Mouse (Mus musculus) neural tube, embryonic 15.5 days (tissue): ENCODE results near the gene Fbxo34. TPM values are rescaled to one million over a fixed set of nuclear protein-coding genes. Genes with fewer than 3 reads are reported as not detected.
"Not testable (repeated sequence)": the region's sequence is repeated elsewhere in the genome, so short reads cannot be mapped to it uniquely, and the experiment has no call there.

Experiments used
- ATAC-seq: fragments of 200-750 bp; cut with Nextera tagmentation; 2 replicates; pipeline ENCODE4 v1.8.0; 2017; ENCODE audit warnings: mild to moderate bottlenecking, moderate TSS enrichment, moderate library complexity; ENCODE audit not compliant: low FRiP score
- H3K27ac ChIP-seq: fragments of 300-500 bp; sonication (generic); replicated peaks from 2 replicates; pipeline ENCODE4 v1.5.1; 2015; ENCODE audit warnings: mild to moderate bottlenecking, inconsistent platforms
- H3K27me3 ChIP-seq: fragments of 300-500 bp; sonication (generic); replicated peaks from 2 replicates; pipeline ENCODE4 v1.6.1; 2015; ENCODE audit warnings: inconsistent platforms
- H3K36me3 ChIP-seq: fragments of 300-500 bp; sonication (generic); 2 replicates; pipeline ENCODE4 v1.6.1; 2015; ENCODE audit warnings: inconsistent platforms
- H3K4me1 ChIP-seq: fragments of 300-500 bp; sonication (generic); 2 replicates; pipeline ENCODE4 v1.6.1; 2015; ENCODE audit warnings: inconsistent platforms
- H3K4me2 ChIP-seq: fragments of 300-500 bp; sonication (generic); 2 replicates; pipeline ENCODE4 v1.6.1; 2015; ENCODE audit warnings: inconsistent platforms, mild to moderate bottlenecking, moderate library complexity
- H3K4me3 ChIP-seq: fragments of 300-500 bp; sonication (generic); replicated peaks from 2 replicates; pipeline ENCODE4 v1.5.1; 2015; ENCODE audit warnings: mild to moderate bottlenecking, inconsistent platforms
- H3K9ac ChIP-seq: fragments of 300-500 bp; sonication (generic); replicated peaks from 2 replicates; pipeline ENCODE4 v1.6.1; 2015; ENCODE audit warnings: mild to moderate bottlenecking, inconsistent platforms
- H3K9me3 ChIP-seq: fragments of 300-500 bp; sonication (generic); replicated peaks from 2 replicates; pipeline ENCODE4 v1.6.1; 2016; ENCODE audit warnings: inconsistent platforms
- WGBS: fragments of 180-500 bp; shearing (Covaris S2); methylation state at CpG from one replicate; pipeline ENCODE4 v1.1.7; 2015; ENCODE audit warnings: mixed read lengths; 5-methylcytosine and 5-hydroxymethylcytosine counted together
- polyA plus RNA-seq: library from polyadenylated mRNA; unstranded; fragments of >200 nt; fragmentation: Nextera tagmentation; extraction: Ambion mirVana; gene quantifications from 2 replicates; pipeline ENCODE4 v1.2.1, GENCODE M21; 2015

The Fbxo34 gene
- 30.9 and 32.3 TPM in 2 replicates for polyA plus RNA-seq

DNA sequence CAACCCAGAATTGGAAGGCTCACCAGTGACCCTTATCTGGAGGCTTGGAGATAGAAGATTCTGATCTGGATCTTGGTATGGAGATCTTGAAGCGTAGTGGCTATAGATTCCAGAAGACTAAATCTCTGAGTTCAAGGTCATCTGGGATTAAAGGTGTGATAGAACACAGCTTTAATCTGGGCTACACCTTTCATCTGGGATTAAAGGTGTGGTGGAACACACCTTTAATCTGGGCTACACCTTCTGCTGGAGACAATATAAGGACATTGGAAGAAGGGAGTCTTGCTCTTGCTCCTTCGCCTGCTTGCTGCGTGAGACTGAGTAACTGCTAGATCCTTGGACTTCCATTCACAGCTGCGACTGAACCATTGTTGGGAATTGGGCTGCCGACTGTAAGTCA, at the start of gene Fbxo34:
Gene Fbxo34, plus strand, starts transcription at position 301 of the 400 bp plus-strand sequence.
- not testable (repeated sequence) for ATAC-seq, H3K9me3 ChIP-seq, H3K4me2 ChIP-seq, H3K36me3 ChIP-seq, H3K9ac ChIP-seq, H3K4me3 ChIP-seq, H3K27ac ChIP-seq, H3K27me3 ChIP-seq, H3K4me1 ChIP-seq
- WGBS, result 93% methylated on average over 2 of the region's 5 CpGs

DNA sequence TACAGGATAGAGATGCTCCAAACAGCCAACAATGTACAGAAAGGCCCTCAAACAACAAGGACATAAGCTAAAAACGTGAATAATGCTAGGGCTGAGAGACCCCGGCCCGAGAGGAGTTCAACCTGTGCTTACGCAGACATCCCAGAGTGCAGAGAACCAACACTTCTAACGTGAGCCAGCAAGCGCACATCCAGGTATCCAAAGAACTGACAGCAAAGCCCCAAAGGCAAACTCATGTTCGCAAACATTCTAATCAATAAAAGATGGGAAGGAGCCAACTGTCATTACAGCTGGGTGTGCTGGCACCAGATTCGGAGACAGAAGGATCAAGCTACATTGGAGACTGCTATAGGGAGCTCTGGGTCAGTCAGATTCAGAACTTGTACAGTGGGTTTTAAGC, 47.5 kb upstream of the Fbxo34 start:
- H3K9me3 ChIP-seq, result no peaks in the 10 kb centered on the region
- H3K27ac ChIP-seq, result no peak overlapping the region
- no peaks in the 10 kb centered on the region for H3K4me1 ChIP-seq
- ATAC-seq, result no peak
- H3K36me3 ChIP-seq, result 0 out of 2 replicates have a peak, but pooled peaks cover 3% of the 10 kb centered on the region
- H3K4me2 ChIP-seq, result no peak overlapping the region
- no peak overlapping the region for H3K9ac ChIP-seq
- WGBS, result 95% methylated on average over 8 of the region's 8 CpGs
- no peaks in the 10 kb centered on the region for H3K27me3 ChIP-seq
- H3K4me3 ChIP-seq, result no peak overlapping the region

DNA sequence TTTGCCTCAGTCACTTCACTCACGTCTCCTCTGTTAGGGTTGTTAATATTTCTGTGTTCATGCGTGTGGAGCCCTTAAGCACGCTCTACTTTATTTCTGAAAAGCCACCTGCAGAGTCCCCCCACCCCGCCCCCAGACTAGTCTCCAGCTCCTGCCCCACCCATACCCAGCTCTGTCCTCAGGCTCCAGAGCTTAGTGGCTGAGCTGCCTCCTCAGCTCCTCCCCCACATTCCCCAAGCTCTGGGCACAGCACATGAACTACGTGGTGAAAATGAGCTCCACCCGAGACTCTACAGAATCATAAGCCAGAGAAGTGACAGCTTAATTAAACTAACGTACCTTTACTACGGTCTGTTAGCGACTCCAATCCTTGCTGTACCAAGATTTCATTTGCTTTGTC, 44.2 kb upstream of the Fbxo34 start:
- Histone ChIP-seq H3K36me3 (0 out of 2 replicates have a peak, but pooled peaks cover 3% of the 10 kb centered on the region), H3K27ac (no peak overlapping the region), H3K4me2 (no peak overlapping the region), H3K27me3 (no peaks in the 10 kb centered on the region), H3K9me3 (no peaks in the 10 kb centered on the region), H3K4me3 (no peak overlapping the region), H3K4me1 (no peaks in the 10 kb centered on the region), H3K9ac (no peak overlapping the region)
- 86% methylated on average over 9 of the region's 9 CpGs for WGBS
- ATAC-seq, result no peak

DNA sequence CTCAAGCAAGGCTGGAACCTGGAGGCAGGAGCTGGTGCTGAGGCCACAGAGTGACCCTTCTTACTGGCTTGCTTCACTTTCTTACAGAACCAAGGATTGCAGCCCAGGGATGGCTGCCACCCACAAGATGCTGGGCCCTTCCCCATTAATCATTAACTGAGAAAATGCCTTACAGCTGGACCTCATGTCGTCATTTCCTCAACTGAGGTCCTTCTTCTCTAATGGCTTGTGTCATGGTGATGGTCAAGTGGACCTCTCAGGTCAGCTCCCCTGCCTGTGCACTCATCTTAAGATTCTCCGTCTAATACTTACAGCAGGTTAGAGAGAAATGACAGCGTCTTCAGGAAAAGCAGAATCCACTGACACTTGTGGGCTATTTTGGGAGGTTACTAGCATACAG, 32.9 kb upstream of the Fbxo34 start:
- no peak for ATAC-seq
- H3K4me2 ChIP-seq, result peak overlapping the region; percentile 77
- no peaks in the 10 kb centered on the region for H3K9me3 ChIP-seq
- H3K27me3 ChIP-seq, result no peaks in the 10 kb centered on the region
- peak overlapping the region; percentile 53 for H3K4me3 ChIP-seq
- no peaks in the 10 kb centered on the region for H3K36me3 ChIP-seq
- WGBS, result 30% methylated on average over 3 of the region's 3 CpGs
- H3K9ac ChIP-seq, result no peak overlapping the region
- peaks cover 12% of the 10 kb centered on the region for H3K4me1 ChIP-seq
- no peak overlapping the region for H3K27ac ChIP-seq

DNA sequence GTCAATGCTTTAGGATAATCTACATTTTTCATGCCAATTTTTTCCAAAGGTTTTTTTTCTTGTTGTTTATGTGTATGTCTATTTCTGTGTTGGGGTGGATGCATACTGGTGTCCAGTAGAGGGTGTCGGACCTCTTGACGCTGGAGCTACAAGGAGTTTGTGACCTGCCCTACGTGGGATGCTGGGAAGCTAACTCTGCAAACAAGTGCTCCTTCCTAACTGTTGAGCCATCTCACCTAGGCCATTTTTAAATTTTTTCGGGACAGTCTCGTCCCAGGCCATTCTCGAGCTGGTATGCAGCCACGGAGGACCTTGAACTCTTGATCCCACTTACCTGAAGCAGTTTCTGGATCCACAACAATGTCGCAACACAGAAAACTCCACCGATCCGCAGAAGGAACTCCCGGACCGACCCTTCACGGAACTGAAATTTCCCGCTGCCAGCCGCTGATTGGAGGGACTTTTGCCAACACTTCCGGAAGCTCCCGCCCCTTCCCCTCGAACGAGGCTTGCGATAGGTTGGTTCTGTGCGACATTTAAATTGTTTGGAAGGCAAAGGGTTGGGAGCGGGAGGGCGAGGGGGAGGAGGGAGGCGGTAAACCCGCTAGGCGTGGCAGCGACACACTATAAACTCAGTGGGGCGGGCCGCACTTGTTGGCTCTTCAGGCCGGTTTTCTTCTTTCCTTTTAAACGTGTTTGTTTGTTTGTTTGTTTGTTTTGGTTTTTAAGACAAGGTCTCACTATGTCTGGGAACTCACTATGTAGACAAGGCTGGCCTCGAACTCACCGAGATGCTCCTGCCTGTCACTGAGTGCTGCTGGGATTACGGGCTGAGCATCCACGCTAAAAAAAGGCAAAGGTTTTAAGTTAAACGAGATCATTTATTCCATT, 32.2 kb upstream of the Fbxo34 start, which contains the start of gene Dlgap5:
Gene Dlgap5, minus strand, starts transcription at position 633 of the 891 bp plus-strand sequence.
- H3K4me2 ChIP-seq, result peak within 1 kb of the TSS; percentile 77
- no peak within 1 kb of the TSS for H3K27ac ChIP-seq
- WGBS, result 2% methylated on average over 36 of the region's 36 CpGs
- no peaks in the 10 kb centered on the region for H3K27me3 ChIP-seq
- peak within 1 kb of the TSS; percentile 48 for H3K9ac ChIP-seq
- no peaks in the 10 kb centered on the region for H3K9me3 ChIP-seq
- peaks cover 12% of the 10 kb centered on the region for H3K4me1 ChIP-seq
- peak; percentile 99 for ATAC-seq
- H3K36me3 ChIP-seq, result no peaks in the 10 kb centered on the region
- H3K4me3 ChIP-seq, result peak within 1 kb of the TSS; percentile 53

DNA sequence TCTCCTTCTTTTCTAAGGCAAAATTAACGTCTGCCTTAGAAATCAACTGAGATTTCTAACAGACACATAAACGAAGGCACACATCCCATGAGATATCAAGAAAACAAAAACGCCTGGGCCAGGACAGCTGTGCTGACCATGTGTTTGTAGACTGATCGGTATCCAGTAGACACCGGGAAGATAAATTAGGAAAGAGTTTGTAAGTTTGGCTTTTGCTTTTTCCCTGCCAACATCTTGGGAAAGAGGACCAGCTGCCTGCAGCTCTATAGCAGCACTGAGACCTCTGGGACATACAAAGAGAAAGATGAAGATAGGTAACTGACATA, 31.6 kb upstream of the Fbxo34 start:
- Histone ChIP-seq H3K4me2 (peak overlapping the region; percentile 77), H3K9ac (peak overlapping the region; percentile 48; the same call in 1 of the 2 replicates), H3K27me3 (no peaks in the 10 kb centered on the region), H3K4me3 (peak overlapping the region; percentile 53), H3K36me3 (no peaks in the 10 kb centered on the region), H3K9me3 (no peaks in the 10 kb centered on the region), H3K4me1 (peaks cover 12% of the 10 kb centered on the region), H3K27ac (no peak overlapping the region)
- WGBS, result 53% methylated on average over 5 of the region's 5 CpGs
- ATAC-seq, result no peak

DNA sequence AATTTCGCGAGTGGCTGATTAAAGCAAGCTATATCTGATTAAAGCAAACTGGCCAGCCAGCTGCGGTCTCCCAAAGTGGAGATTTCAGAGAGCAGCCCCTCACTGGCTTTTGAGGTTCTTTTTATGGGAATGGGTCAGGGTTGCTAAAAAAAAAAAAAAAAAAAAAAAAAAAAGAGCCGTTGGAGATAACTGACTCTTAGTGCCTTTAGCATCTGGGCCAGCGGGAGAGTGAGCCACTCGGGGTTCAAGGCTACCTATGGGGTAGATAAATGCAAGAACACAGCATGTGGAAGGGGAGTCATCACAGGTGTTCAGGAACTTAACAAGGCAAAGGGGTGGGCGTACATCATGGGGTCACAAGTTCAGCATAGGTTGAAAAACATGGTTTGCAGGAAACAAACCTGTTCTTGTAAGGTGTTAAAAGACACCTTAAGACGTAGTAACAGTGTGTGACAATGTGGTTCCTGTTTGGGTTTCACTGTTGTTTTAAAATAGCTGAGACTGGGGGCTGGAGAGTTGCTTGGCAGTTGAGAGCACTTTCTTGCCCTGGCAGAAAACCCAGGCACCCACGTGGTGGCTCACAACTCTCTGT, 31.1 kb upstream of the Fbxo34 start:
- 88% methylated on average over 9 of the region's 9 CpGs for WGBS
- no peak overlapping the region for H3K27ac ChIP-seq
- H3K27me3 ChIP-seq, result no peaks in the 10 kb centered on the region
- H3K36me3 ChIP-seq, result no peaks in the 10 kb centered on the region
- H3K9me3 ChIP-seq, result no peaks in the 10 kb centered on the region
- no peak for ATAC-seq
- H3K9ac ChIP-seq, result no peak overlapping the region
- H3K4me1 ChIP-seq, result peaks cover 12% of the 10 kb centered on the region
- no peak overlapping the region for H3K4me3 ChIP-seq
- no peak overlapping the region for H3K4me2 ChIP-seq

DNA sequence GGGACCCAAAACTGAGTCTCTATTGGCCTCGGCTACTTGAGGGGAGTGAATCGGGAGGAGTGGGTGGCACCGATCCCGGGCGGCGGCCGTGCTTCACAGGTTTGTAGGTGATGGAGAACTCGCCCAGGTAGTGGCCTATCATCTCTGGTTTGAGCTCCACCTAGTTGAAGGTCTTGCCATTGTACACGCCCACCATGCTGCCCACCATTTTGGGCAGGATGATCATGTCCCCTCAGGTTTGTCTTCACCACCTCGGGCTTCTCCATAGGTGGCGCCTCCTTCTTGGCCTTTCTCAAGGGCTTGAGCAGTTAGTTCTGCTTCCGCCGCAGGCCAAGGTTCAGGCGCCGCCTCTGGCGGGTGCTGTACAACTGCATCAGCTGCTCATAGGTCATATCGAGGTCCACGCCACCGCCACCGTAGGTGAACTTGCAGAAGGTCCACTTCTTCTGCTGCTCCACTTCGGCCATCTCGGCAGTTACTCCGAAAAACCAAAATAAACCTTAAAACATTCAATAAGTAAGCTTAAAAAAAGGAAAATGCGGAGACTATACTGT, 30.4 kb upstream of the Fbxo34 start:
- Histone ChIP-seq H3K4me2 (no peak overlapping the region), H3K27me3 (no peaks in the 10 kb centered on the region), H3K9ac (no peak overlapping the region), H3K4me3 (no peak overlapping the region), H3K9me3 (no peaks in the 10 kb centered on the region), H3K27ac (no peak overlapping the region), H3K4me1 (peaks cover 12% of the 10 kb centered on the region), H3K36me3 (no peaks in the 10 kb centered on the region)
- ATAC-seq, result no peak
- 96% methylated on average over 24 of the region's 24 CpGs for WGBS

DNA sequence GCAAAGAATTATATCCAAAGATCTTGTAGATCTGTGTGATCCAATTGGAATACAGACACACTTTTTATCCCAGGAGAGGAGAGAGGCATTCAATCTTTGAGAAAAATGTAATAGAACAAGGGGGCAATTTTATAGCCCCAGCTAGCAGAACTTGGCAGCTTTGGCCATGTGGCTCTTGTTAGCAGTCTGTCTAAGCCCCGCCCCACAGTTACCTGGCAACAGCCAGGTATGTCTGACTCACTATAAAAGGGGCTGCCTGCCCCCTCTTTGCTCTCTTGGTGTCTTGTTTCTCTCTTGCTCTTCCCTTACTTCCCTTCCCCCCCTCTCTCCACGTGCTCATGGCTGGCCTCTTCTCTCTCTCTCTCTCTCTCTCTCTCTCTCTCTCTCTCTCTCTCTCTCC, 28.6 kb upstream of the Fbxo34 start:
- H3K4me2 ChIP-seq, result no peak overlapping the region
- H3K4me1 ChIP-seq, result peaks cover 12% of the 10 kb centered on the region
- H3K36me3 ChIP-seq, result no peaks in the 10 kb centered on the region
- H3K9ac ChIP-seq, result no peak overlapping the region
- H3K4me3 ChIP-seq, result no peak overlapping the region
- ATAC-seq, result no peak
- WGBS, result 47% methylated on average over 2 of the region's 2 CpGs
- H3K9me3 ChIP-seq, result no peaks in the 10 kb centered on the region
- no peak overlapping the region for H3K27ac ChIP-seq
- no peaks in the 10 kb centered on the region for H3K27me3 ChIP-seq

DNA sequence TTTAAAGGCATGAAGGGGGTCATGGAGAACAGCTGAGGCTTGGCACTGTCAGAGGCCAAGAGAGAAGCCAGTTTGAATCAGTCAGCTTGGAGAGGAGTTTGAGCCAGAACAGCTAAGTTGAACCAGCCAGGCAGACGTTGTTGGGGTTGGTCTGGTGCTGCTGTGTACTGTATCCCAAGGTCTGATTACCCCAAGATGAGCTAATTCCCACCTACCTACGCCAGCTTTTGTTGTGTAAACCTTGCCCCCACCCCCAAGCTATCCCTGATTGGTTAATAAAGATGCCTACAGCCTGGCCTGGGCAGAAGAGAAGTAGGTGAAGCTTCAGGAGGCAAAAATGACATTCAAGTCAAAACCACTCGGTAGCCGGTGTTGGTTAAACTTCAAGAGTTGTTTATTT, 27.8 kb upstream of the Fbxo34 start:
- no peak for ATAC-seq
- H3K9ac ChIP-seq, result no peak overlapping the region
- H3K4me3 ChIP-seq, result no peak overlapping the region
- no peak overlapping the region for H3K4me2 ChIP-seq
- 65% methylated on average over 4 of the region's 4 CpGs for WGBS
- H3K36me3 ChIP-seq, result no peaks in the 10 kb centered on the region
- no peak overlapping the region for H3K27ac ChIP-seq
- no peaks in the 10 kb centered on the region for H3K9me3 ChIP-seq
- no peaks in the 10 kb centered on the region for H3K27me3 ChIP-seq
- H3K4me1 ChIP-seq, result peaks cover 9% of the 10 kb centered on the region

DNA sequence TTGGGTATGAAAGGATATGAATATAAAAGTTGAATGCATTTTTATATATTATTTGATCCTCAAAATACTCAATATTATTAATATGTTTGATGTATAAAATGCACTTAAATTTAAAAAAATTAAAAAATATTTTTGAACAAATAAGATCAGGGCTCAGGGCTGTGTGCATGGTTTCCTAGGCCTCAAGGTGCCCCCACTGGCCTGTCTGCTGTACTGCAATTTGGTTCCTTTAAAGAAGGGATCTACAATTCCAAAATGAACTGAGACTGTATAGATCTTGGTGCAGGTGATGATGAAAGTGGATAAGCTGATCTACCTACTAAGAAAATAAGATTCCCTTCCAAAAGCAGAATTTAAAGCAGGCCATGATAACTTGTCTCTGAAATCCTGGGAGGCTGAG, 17.2 kb upstream of the Fbxo34 start:
- no peak overlapping the region for H3K9ac ChIP-seq
- H3K4me3 ChIP-seq, result no peak overlapping the region
- H3K9me3 ChIP-seq, result no peaks in the 10 kb centered on the region
- no peak overlapping the region for H3K27ac ChIP-seq
- H3K4me2 ChIP-seq, result no peak overlapping the region
- no peaks in the 10 kb centered on the region for H3K36me3 ChIP-seq
- ATAC-seq, result no peak
- no peaks in the 10 kb centered on the region for H3K4me1 ChIP-seq
- H3K27me3 ChIP-seq, result no peaks in the 10 kb centered on the region

DNA sequence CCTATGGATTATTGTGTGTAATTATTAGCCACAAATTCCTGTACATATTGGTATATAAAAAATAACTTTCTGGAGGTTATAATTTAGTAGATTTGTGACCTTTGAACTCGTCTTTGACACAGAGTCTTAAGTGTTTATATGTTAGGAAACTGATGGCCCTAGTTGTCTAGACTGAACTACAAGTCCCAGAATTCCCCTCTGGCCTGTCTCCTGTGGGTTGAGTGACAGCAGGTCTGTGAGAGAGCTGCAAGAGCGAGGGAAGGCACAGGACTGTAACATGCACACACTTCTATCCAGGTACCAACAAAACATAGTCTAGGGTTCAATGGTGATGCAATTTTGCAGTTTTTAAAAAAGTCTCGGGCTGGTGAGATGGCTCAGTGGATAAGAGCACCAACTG, 11.3 kb upstream of the Fbxo34 start:
- 75% methylated on average over 3 of the region's 3 CpGs for WGBS
- Histone ChIP-seq H3K4me2 (no peak overlapping the region), H3K27ac (no peak overlapping the region), H3K27me3 (no peaks in the 10 kb centered on the region), H3K4me3 (no peak overlapping the region), H3K9me3 (no peaks in the 10 kb centered on the region), H3K4me1 (no peaks in the 10 kb centered on the region), H3K9ac (no peak overlapping the region), H3K36me3 (no peaks in the 10 kb centered on the region)
- ATAC-seq, result no peak
